Mouse (Mus musculus) forebrain, embryonic 16.5 days (tissue): ENCODE results near the gene Tor1a. TPM values are rescaled to one million over a fixed set of nuclear protein-coding genes. Genes with fewer than 3 reads are reported as not detected.

Source experiments
- ATAC-seq: fragments of 200-750 bp; cut with Nextera tagmentation; 2 replicates; pipeline ENCODE4 v1.8.0; 2017; ENCODE audit warnings: mild to moderate bottlenecking, moderate library complexity
- H3K27ac ChIP-seq: fragments of 300-500 bp; sonication (generic); 2 replicates; pipeline ENCODE4 v1.5.1; 2014; ENCODE audit warnings: low read length, control low read depth
- H3K27me3 ChIP-seq: fragments of 300-500 bp; sonication (generic); replicated peaks from 2 replicates; pipeline ENCODE4 v1.6.1; 2014; ENCODE audit warnings: low read length; ENCODE audit not compliant: control insufficient read depth, insufficient read depth
- H3K36me3 ChIP-seq: fragments of 300-500 bp; sonication (generic); 2 replicates; pipeline ENCODE4 v1.6.1; 2014; ENCODE audit not compliant: control insufficient read depth, insufficient read depth
- H3K4me1 ChIP-seq: fragments of 300-500 bp; sonication (generic); replicated peaks from 2 replicates; pipeline ENCODE4 v1.6.1; 2014; ENCODE audit warnings: low read length; ENCODE audit not compliant: control insufficient read depth, insufficient read depth
- H3K4me2 ChIP-seq: fragments of 300-500 bp; sonication (generic); 2 replicates; pipeline ENCODE4 v1.6.1; 2014; ENCODE audit warnings: mild to moderate bottlenecking, low read length, control low read depth
- H3K4me3 ChIP-seq: fragments of 300-500 bp; sonication (generic); replicated peaks from 2 replicates; pipeline ENCODE4 v1.5.1; 2014; ENCODE audit warnings: mild to moderate bottlenecking, low read length, control low read depth
- H3K9ac ChIP-seq: fragments of 300-500 bp; sonication (generic); replicated peaks from 2 replicates; pipeline ENCODE4 v1.6.1; 2014; ENCODE audit warnings: low read depth, low read length, control low read depth
- H3K9me3 ChIP-seq: fragments of 300-500 bp; sonication (generic); 2 replicates; pipeline ENCODE4 v1.6.1; 2016; ENCODE audit warnings: low read length; ENCODE audit not compliant: control insufficient read depth
- WGBS: fragments of 180-500 bp; shearing (Covaris S2); extraction: QIAGEN DNeasy Blood & Tissue Kit; methylation state at CpG from one replicate; pipeline ENCODE4 v1.1.7; 2014; 5-methylcytosine and 5-hydroxymethylcytosine counted together
- polyA plus RNA-seq: library from polyadenylated mRNA; unstranded; fragments of >200 nt; fragmentation: Nextera tagmentation; extraction: Ambion mirVana; gene quantifications from 2 replicates; pipeline ENCODE4 v1.2.1, GENCODE M21; 2015

The Tor1a gene
- polyA plus RNA-seq, 1 experiment from 2014 or later: 105 TPM

- Histone ChIP-seq H3K9ac (no peak overlapping the region), H3K27me3 (no peaks in the 10 kb centered on the region), H3K36me3 (no peaks in the 10 kb centered on the region), H3K4me1 (peaks cover 4% of the 10 kb centered on the region; the same call in 1 of the 2 replicates), H3K4me3 (no peak overlapping the region), H3K4me2 (no peak overlapping the region), H3K27ac (no peak overlapping the region), H3K9me3 (no peaks in the 10 kb centered on the region)
- ATAC-seq: no peak
- 15% methylated on average over 3 of the region's 3 CpGs for WGBS
Observed at GRCm38 (mm10) chr2:30914836-30915235, 52.9 kb downstream of the Tor1a start.

- Histone ChIP-seq H3K4me3 (no peak overlapping the region), H3K9me3 (no peaks in the 10 kb centered on the region), H3K4me2 (no peak overlapping the region), H3K27ac (no peak overlapping the region), H3K4me1 (peaks cover 4% of the 10 kb centered on the region; the same call in 1 of the 2 replicates), H3K36me3 (no peaks in the 10 kb centered on the region), H3K27me3 (no peaks in the 10 kb centered on the region), H3K9ac (no peak overlapping the region)
- no peak for ATAC-seq
- 85% methylated on average over 8 of the region's 8 CpGs for WGBS
Observed at GRCm38 (mm10) chr2:30913022-30913421, 54.7 kb downstream of the Tor1a start.

- no peak overlapping the region for H3K27ac ChIP-seq
- H3K9me3 ChIP-seq: no peaks in the 10 kb centered on the region
- ATAC-seq: no peak
- WGBS: 58% methylated on average over 4 of the region's 4 CpGs
- peaks cover 4% of the 10 kb centered on the region; the same call in 1 of the 2 replicates for H3K4me1 ChIP-seq
- H3K4me2 ChIP-seq: no peak overlapping the region
- no peaks in the 10 kb centered on the region for H3K27me3 ChIP-seq
- no peak overlapping the region for H3K9ac ChIP-seq
- no peaks in the 10 kb centered on the region for H3K36me3 ChIP-seq
- H3K4me3 ChIP-seq: no peak overlapping the region
Observed at GRCm38 (mm10) chr2:30912291-30912773, 55.4 kb downstream of the Tor1a start.

Other genes starting within 250 kb of the Tor1a start
- 2.1 and 2.9 TPM in 2 replicates for gene 1700001O22Rik, start 164.3 kb downstream of the Tor1a start, polyA plus RNA-seq
- gene Ntmt1, start 160.1 kb downstream of the Tor1a start, polyA plus RNA-seq: 120 and 121 TPM in 2 replicates
- gene Asb6, start 137.6 kb downstream of the Tor1a start, polyA plus RNA-seq: 41.2 and 47.2 TPM in 2 replicates
- gene Prrx2, start 133.0 kb downstream of the Tor1a start, polyA plus RNA-seq: 1.9 and 4.0 TPM in 2 replicates
- 3.3 and 4.4 TPM in 2 replicates for gene Ptges, start 38.1 kb downstream of the Tor1a start, polyA plus RNA-seq
- 21.3 and 25.3 TPM in 2 replicates for gene Tor1b, start 15.0 kb downstream of the Tor1a start, polyA plus RNA-seq
- gene BC005624, start 14.3 kb upstream of the Tor1a start, polyA plus RNA-seq: 83.9 and 93.5 TPM in 2 replicates
- 37.6 and 48.8 TPM in 2 replicates for gene Usp20, start 14.3 kb upstream of the Tor1a start, polyA plus RNA-seq
- 19.7 and 23.2 TPM in 2 replicates for gene Fnbp1, start 174.1 kb upstream of the Tor1a start, polyA plus RNA-seq
- 39.5 and 42.2 TPM in 2 replicates for gene Gpr107, start 184.4 kb upstream of the Tor1a start, polyA plus RNA-seq